Mouse (Mus musculus): ENCODE results near the gene Magi2. TPM values are rescaled to one million over a fixed set of nuclear protein-coding genes. Genes with fewer than 3 reads are reported as not detected.

Magi2 gene
- polyA plus RNA-seq (2015; fragmentation: Nextera tagmentation; extraction: Ambion mirVana): 2.2 and 2.9 TPM in 2 replicates

GRCm38 (mm10) chr5:19226866-19227243, at the start of gene Magi2:
Magi2 (plus strand) TSS chr5:19227036.

